Mouse (Mus musculus) C2C12 (cell line): Measurements from ENCODE around the gene Ppp6r3. TPM values are rescaled to one million over a fixed set of nuclear protein-coding genes. Genes with fewer than 3 reads are reported as not detected.

Experiments used
- H3K27me3 ChIP-seq: one replicate; pipeline ENCODE4 v1.6.1; 2011; ENCODE audit not compliant: control insufficient read depth, insufficient read depth, insufficient read length
- H3K36me3 ChIP-seq: one replicate; pipeline ENCODE4 v1.6.1; 2011; ENCODE audit not compliant: control insufficient read depth, insufficient read depth
- H3K4me3 ChIP-seq: one replicate; pipeline ENCODE4 v1.5.1; 2011; ENCODE audit warnings: mild to moderate bottlenecking, control low read depth; ENCODE audit not compliant: poor library complexity, insufficient read depth, severe bottlenecking
- H3K79me2 ChIP-seq: one replicate; pipeline ENCODE4 v1.6.1; 2011; ENCODE audit not compliant: control insufficient read depth, insufficient read depth
- H3K79me3 ChIP-seq: one replicate; pipeline ENCODE4 v1.6.1; 2011; ENCODE audit warnings: low read depth, control low read depth
- H3ac ChIP-seq: one replicate; pipeline ENCODE3; 2011; ENCODE audit warnings: low read depth; ENCODE audit not compliant: control insufficient read depth, insufficient read length
- CEBPB ChIP-seq: IDR thresholded peaks from one replicate; pipeline ENCODE4 v1.6.1; 2011; ENCODE audit warnings: low read depth, mild to moderate bottlenecking, control low read depth, moderate library complexity
- CTCF ChIP-seq: IDR thresholded peaks from one replicate; pipeline ENCODE4 v1.5.1; 2011; ENCODE audit not compliant: control insufficient read depth, insufficient read depth, insufficient read length
- FOSL1 ChIP-seq: IDR thresholded peaks from one replicate; pipeline ENCODE4 v1.8.0; 2011; ENCODE audit warnings: mild to moderate bottlenecking, low read length; ENCODE audit not compliant: poor library complexity, insufficient read depth, severe bottlenecking
- MAX ChIP-seq: IDR thresholded peaks from one replicate; pipeline ENCODE4 v1.6.1; 2011; ENCODE audit warnings: mild to moderate bottlenecking, control low read depth
- MYOD1 ChIP-seq: IDR thresholded peaks from one replicate; pipeline ENCODE4 v1.6.1; 2011; ENCODE audit warnings: low read depth; ENCODE audit not compliant: control insufficient read depth, insufficient read length
- MYOG ChIP-seq: IDR thresholded peaks from one replicate; pipeline ENCODE4 v1.6.1; 2011; ENCODE audit not compliant: control insufficient read depth, insufficient read length; ENCODE audit errors: extremely low read depth
- USF1 ChIP-seq: IDR thresholded peaks from one replicate; pipeline ENCODE4 v1.6.1; 2011; ENCODE audit warnings: low read depth, mild to moderate bottlenecking, control low read depth, moderate library complexity
- polyA plus RNA-seq: library from polyadenylated mRNA; unstranded; fragments of >200 nt; fragmentation: generic; extraction: Trizol; gene quantifications from one replicate; pipeline ENCODE4 v1.2.1, GENCODE M21; 2012; ENCODE audit warnings: missing spikeins

Ppp6r3 gene
- polyA plus RNA-seq, 1 experiment, result 18.1 TPM

GRCm38 (mm10) chr19:3554785-3555184, 20.8 kb downstream of the Ppp6r3 start:
- H3K79me3 ChIP-seq, result peaks cover 91% of the 10 kb centered on the region
- peaks cover 100% of the 10 kb centered on the region for H3K79me2 ChIP-seq
- no peak overlapping the region for H3K4me3 ChIP-seq
- H3K27me3 ChIP-seq, result no peaks in the 10 kb centered on the region
- no peak overlapping the region for H3ac ChIP-seq
- no peaks in the 10 kb centered on the region for H3K36me3 ChIP-seq
- TF ChIP-seq CTCF, result no peak

- Histone ChIP-seq H3K79me3 (peaks cover 87% of the 10 kb centered on the region), H3K79me2 (peaks cover 99% of the 10 kb centered on the region), H3ac (no peak overlapping the region), H3K4me3 (no peak overlapping the region), H3K27me3 (no peaks in the 10 kb centered on the region), H3K36me3 (peaks cover 8% of the 10 kb centered on the region)
- TF ChIP-seq USF1, result no peak
- no peak for TF ChIP-seq MAX
- no peak for TF ChIP-seq MYOG
- TF ChIP-seq CTCF, result no peak
- no peak for TF ChIP-seq MYOD1
- no peak for TF ChIP-seq FOSL1
- no peak for TF ChIP-seq CEBPB
Observed at GRCm38 (mm10) chr19:3551573-3552159, 23.9 kb downstream of the Ppp6r3 start.

- Histone ChIP-seq H3K36me3 (peaks cover 8% of the 10 kb centered on the region), H3K79me2 (peaks cover 99% of the 10 kb centered on the region)
Observed at GRCm38 (mm10) chr19:3550101-3550500, 25.4 kb downstream of the Ppp6r3 start.

DNA sequence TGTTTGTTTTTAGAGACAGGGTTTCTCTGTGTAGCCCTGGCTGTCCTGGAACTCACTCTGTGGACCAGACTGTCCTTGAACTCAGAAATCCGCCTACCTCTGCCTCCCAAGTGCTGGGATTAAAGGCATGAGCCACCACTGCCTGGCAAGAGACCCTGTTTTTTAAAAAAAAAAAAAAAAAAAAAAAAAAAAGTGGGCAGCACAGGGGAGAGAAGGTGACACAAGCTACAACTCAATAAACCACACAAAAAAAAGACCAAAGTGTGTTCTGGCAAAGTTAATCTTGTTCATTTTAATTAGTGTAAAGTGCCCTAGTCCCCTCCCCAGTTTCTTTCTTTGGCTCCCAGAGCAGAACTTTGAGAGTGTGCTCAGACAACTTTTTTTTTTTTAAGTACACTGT, 26.3 kb downstream of the Ppp6r3 start:
- Histone ChIP-seq H3ac (no peak overlapping the region), H3K36me3 (peaks cover 8% of the 10 kb centered on the region), H3K4me3 (no peak overlapping the region), H3K79me3 (peaks cover 87% of the 10 kb centered on the region), H3K27me3 (no peaks in the 10 kb centered on the region), H3K79me2 (peaks cover 99% of the 10 kb centered on the region)
- TF ChIP-seq MAX, result no peak
- TF ChIP-seq CTCF, result no peak
- TF ChIP-seq CEBPB, result no peak
- TF ChIP-seq USF1, result no peak
- no peak for TF ChIP-seq MYOG
- no peak for TF ChIP-seq FOSL1
- no peak for TF ChIP-seq MYOD1

More at GRCm38 (mm10) chr19:3550101-3550500, 25.4 kb downstream of the Ppp6r3 start:
- Histone ChIP-seq H3ac (no peak overlapping the region), H3K27me3 (no peaks in the 10 kb centered on the region), H3K4me3 (no peak overlapping the region), H3K79me3 (peaks cover 87% of the 10 kb centered on the region)
- no peak for TF ChIP-seq MYOG
- TF ChIP-seq CEBPB, result no peak
- TF ChIP-seq CTCF, result no peak
- TF ChIP-seq MAX, result no peak
- no peak for TF ChIP-seq MYOD1
- TF ChIP-seq USF1, result no peak
- no peak for TF ChIP-seq FOSL1

GRCm38 (mm10) chr19:3548311-3548710, 27.2 kb downstream of the Ppp6r3 start:
- Histone ChIP-seq H3K79me3 (peaks cover 85% of the 10 kb centered on the region), H3K79me2 (peaks cover 99% of the 10 kb centered on the region), H3K27me3 (no peaks in the 10 kb centered on the region), H3ac (no peak overlapping the region), H3K36me3 (peaks cover 16% of the 10 kb centered on the region), H3K4me3 (no peak overlapping the region)
- TF ChIP-seq USF1 (no peak), CEBPB (no peak), MAX (no peak), MYOD1 (no peak), CTCF (no peak), FOSL1 (no peak), MYOG (no peak)

DNA sequence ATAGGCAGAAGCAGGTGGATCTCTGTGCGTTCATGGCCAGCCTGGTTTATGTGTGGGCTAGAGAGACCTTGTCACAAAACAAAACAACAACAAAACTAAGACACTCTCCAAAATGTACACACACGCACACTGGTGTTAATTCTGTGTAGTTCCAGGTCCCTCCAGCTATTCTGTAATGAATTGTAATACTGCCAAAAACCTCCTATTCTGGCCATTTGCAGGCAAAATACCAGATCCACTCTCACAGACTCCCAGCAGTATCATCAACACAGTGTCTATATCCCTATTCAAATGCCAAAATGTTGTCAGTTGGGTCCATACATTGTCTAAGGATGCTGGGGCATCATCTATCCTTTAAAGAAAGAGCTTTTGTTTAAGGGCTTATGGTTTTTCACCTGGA, 30.6 kb downstream of the Ppp6r3 start:
- no peak overlapping the region for H3K4me3 ChIP-seq
- no peak overlapping the region for H3ac ChIP-seq
- H3K36me3 ChIP-seq, result peaks cover 29% of the 10 kb centered on the region
- peaks cover 70% of the 10 kb centered on the region for H3K79me3 ChIP-seq
- no peaks in the 10 kb centered on the region for H3K27me3 ChIP-seq
- no peak for TF ChIP-seq USF1
- H3K79me2 ChIP-seq, result peaks cover 97% of the 10 kb centered on the region
